Mouse (Mus musculus): ENCODE results near the gene Hsp90ab1. TPM values are rescaled to one million over a fixed set of nuclear protein-coding genes. Genes with fewer than 3 reads are reported as not detected.

Gene Hsp90ab1
- polyA plus RNA-seq, 1 experiment from 2014 or later: 1,593 TPM

DNA sequence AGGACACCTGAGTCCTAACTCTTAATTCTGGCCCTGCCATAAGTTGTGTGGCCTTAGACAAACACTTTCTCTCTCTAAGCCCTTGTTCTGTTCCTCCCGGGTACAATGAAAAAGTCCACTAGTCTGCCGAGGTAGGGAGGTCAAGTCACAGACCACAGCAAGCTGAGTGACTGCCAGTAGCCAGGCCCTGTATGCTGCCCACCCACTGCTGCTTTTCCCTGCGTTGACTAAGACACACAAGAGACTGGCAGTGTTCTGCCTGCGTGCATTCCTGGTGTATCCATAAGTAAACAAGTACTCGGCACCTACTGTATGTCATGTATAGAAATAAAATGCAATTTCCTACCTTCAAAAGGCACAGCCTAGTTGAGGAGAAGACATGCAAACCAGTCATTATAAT is 22.8 kb downstream of the Hsp90ab1 start:
- no peaks in the 10 kb centered on the region for H3K9me3 ChIP-seq
- peak overlapping the region; percentile 86; the same call in 1 of the 2 replicates for H3K4me3 ChIP-seq
- H3K9ac ChIP-seq: peak overlapping the region; percentile 98; the same call in 1 of the 2 replicates
- peaks cover 19% of the 10 kb centered on the region for H3K36me3 ChIP-seq
- peaks cover 41% of the 10 kb centered on the region for H3K4me1 ChIP-seq (replicated peaks)
- 41% methylated on average over 5 of the region's 5 CpGs for WGBS
- peaks cover 45% of the 10 kb centered on the region for H3K27me3 ChIP-seq
- H3K4me2 ChIP-seq: peak overlapping the region; percentile 55
- no peak for ATAC-seq (ENCODE audit: low FRiP score)
- H3K27ac ChIP-seq: peak overlapping the region; percentile 23

GRCm38 (mm10) chr17:45549617-45550181 is 23.4 kb downstream of the Hsp90ab1 start, which contains the start of gene Tmem151b:
Gene Tmem151b (minus strand): TSS chr17:45549677.
- Histone ChIP-seq H3K27me3 (peaks cover 48% of the 10 kb centered on the region), H3K4me1 (replicated peaks) (peaks cover 47% of the 10 kb centered on the region), H3K4me2 (peak within 1 kb of the TSS; percentile 55), H3K27ac (peak within 1 kb of the TSS; percentile 95), H3K36me3 (peaks cover 24% of the 10 kb centered on the region), H3K9me3 (no peaks in the 10 kb centered on the region), H3K9ac (peak within 1 kb of the TSS; percentile 98), H3K4me3 (peak within 1 kb of the TSS; percentile 86)
- WGBS: under 1% methylated on average over 17 of the region's 29 CpGs
- peak; percentile 47 for ATAC-seq (ENCODE audit: low FRiP score)

DNA sequence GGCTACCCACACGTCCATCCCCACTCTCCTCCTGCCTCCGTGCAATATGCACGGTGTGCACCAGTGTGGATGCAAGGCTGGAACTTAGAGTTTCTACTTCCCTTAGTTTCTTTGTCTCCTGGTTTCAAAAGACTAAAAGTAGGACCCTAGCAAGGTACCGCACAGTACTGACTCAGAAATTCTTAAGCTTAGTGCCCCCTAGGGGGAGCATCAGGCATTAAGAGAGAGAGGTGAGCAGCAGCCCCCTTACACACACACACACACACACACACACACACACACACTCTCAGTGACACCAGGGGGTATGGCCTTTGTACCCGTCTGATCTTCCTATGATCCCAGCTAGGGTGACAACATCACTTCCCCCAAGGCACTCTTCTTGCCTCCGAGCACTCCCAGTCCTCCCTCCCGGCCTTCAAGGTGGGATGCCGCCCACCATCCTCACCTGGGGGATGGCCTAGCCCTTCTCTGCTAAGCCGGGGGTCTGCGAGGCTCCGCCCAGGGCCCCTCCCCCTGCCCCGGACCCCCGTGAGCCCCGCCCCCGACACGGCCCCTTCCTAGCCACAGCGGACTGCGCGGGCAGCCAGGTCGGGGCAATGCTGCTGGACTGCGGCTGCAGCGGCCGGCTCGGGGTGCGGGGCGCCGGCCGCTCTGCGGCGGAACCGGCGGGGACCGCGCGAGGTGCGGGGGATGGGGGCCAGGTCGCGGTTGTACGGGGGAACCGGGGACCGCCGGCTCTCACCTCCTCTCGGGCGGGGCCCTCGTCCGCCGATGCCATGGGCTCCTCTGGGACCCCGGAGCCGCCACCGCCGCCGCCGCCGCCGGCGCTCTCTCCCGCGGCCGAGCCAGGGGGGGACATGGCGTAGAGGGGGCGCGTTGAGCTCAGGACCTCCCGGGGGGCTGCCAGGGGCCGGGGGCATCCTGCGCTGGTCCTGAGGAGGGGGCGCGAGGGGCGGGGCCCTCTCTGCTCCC is 24.2 kb downstream of the Hsp90ab1 start:
- Histone ChIP-seq H3K27ac (peak overlapping the region; percentile 95), H3K36me3 (peaks cover 28% of the 10 kb centered on the region), H3K4me2 (peak overlapping the region; percentile 55), H3K4me3 (peak overlapping the region; percentile 86), H3K9me3 (no peaks in the 10 kb centered on the region), H3K27me3 (peaks cover 50% of the 10 kb centered on the region), H3K9ac (peak overlapping the region; percentile 98), H3K4me1 (replicated peaks) (peaks cover 55% of the 10 kb centered on the region)
- peak; percentile 66 for ATAC-seq (ENCODE audit: low FRiP score)
- WGBS: 2% methylated on average over 46 of the region's 68 CpGs

DNA sequence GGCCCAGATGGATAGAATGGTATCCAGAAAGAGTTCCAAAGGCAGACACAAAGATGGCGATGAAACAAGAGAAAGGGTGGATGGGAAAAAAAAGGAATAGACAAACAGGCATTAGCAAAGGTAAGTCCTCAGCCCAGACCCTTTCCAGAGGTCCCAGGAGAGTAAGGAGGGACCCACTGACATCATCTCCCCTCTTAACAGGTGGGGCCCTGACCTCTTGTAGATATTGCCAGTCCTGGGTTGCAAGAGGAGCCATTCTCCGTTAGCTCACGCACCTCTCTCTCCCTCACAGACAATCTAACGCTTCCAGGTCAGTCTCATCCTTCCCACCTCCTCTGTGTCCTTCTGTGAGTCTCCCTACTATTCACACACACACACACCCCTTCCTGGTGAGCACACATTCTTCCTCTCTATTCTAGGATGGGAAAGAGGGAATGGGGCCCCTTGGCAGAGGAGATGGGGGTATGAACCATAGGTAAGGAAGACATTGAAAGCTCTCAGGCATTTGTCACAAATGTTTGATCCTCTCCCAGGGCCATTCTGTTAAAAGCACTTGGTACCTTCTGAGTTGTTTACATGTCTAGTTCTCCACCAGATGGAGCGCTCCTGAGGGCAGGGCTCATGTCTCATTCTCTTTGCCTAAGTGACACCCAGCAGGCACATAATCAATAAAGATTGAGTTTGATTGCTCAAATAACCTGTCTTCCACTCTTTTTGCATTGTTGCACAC is 25.4 kb downstream of the Hsp90ab1 start:
- Histone ChIP-seq H3K4me1 (replicated peaks) (peaks cover 63% of the 10 kb centered on the region), H3K27ac (no peak overlapping the region), H3K9ac (peak overlapping the region; percentile 58; the same call in 1 of the 2 replicates), H3K4me3 (peak overlapping the region; percentile 86), H3K4me2 (peak overlapping the region; percentile 55), H3K36me3 (peaks cover 28% of the 10 kb centered on the region), H3K9me3 (no peaks in the 10 kb centered on the region), H3K27me3 (peaks cover 56% of the 10 kb centered on the region)
- ATAC-seq (ENCODE audit: low FRiP score): no peak
- 78% methylated on average over 5 of the region's 5 CpGs for WGBS

DNA sequence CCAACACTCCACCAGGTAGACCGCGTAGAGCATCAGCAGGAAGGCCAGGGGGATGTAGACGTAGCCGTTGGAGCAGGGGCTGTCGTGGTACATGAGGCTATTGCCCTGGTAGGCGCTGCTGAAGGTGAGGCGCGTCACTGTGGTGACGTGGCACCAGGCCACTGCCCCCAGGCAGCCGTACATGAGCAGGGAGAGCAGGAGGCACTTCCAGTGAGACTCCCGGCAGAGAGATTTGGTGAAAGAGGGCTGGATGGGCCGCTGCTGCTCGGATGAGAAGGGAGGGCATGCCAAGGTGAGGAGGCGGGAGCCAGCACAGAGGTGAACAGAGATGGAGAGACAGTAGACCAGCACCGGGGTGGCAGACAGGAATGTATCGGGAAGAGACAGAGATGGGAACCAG is 26.1 kb downstream of the Hsp90ab1 start:
- Histone ChIP-seq H3K9me3 (no peaks in the 10 kb centered on the region), H3K4me2 (peak overlapping the region; percentile 55), H3K27me3 (peaks cover 60% of the 10 kb centered on the region), H3K36me3 (peaks cover 28% of the 10 kb centered on the region), H3K9ac (0 out of 2 replicates have a peak overlapping the region, but pooled peaks have one; percentile 58), H3K4me3 (0 out of 2 replicates have a peak overlapping the region, but pooled peaks have one; percentile 86), H3K4me1 (replicated peaks) (peaks cover 63% of the 10 kb centered on the region), H3K27ac (no peak overlapping the region)
- WGBS: 67% methylated on average over 16 of the region's 16 CpGs
- ATAC-seq (ENCODE audit: low FRiP score): no peak

DNA sequence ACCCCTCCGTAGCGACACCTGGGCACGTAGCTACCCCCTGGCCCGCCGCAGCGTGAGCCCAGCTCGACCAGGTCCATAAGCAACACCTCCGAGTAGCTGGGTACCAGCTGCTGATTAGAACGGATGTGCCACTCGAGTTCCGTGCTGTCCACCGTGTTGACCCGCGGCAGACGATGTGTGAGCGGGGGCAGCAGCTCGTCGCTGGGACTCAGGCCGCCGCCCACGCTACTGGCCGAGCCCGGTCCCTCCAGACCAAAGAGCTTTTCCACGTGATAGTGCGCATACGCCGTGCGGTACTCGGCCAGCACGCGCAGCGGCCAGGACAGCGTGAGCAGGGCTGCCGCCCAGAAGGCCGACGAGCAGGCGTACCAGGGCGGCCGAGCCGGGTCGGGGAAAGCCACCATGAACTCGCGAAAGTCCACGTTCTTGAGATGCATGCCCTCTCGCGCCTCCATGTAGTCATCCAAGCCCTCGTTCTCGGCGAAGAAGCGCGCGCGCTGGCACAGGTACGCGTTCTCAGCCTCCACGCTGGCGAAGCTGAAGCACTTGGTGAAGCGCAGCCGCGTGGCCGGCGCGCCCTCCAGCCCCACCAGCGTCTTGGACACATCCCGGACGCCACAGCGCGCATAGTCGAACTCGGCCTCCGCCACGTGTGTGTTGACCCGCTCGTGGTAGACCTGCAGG is 27.7 kb downstream of the Hsp90ab1 start:
- peak overlapping the region; percentile 22 for H3K4me3 ChIP-seq
- H3K27me3 ChIP-seq: peaks cover 60% of the 10 kb centered on the region
- peak overlapping the region; percentile 39 for H3K4me2 ChIP-seq
- 6% methylated on average over 74 of the region's 74 CpGs for WGBS
- H3K9me3 ChIP-seq: no peaks in the 10 kb centered on the region
- no peak for ATAC-seq (ENCODE audit: low FRiP score)
- peaks cover 28% of the 10 kb centered on the region for H3K36me3 ChIP-seq
- no peak overlapping the region for H3K27ac ChIP-seq
- H3K9ac ChIP-seq: peak overlapping the region; percentile 59
- H3K4me1 ChIP-seq (replicated peaks): peaks cover 59% of the 10 kb centered on the region

DNA sequence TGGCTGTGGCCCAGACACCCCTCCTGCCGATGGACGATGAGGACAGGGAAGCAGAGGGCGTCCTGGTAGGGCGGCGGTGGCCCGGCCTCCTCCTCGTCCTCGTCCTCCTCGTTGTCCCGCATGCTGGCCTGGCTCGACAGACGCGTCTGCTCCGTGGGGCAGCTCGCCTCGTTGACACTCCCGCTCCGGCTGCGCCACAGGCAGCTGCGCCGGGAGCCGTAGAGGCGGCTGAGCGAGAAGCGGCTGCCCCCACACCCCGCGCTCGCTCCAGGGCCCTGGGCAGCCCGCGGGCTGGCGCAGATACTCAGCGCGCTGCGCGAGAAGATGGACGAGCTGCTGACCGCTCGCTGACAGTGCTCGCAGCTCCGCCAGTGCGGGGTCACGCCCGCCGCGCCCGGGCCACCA is 28.2 kb downstream of the Hsp90ab1 start:
- H3K27me3 ChIP-seq: peaks cover 66% of the 10 kb centered on the region
- peak overlapping the region; percentile 22 for H3K4me3 ChIP-seq
- 5% methylated on average over 45 of the region's 46 CpGs for WGBS
- no peaks in the 10 kb centered on the region for H3K9me3 ChIP-seq
- ATAC-seq (ENCODE audit: low FRiP score): no peak
- H3K9ac ChIP-seq: peak overlapping the region; percentile 59
- H3K36me3 ChIP-seq: peaks cover 28% of the 10 kb centered on the region
- H3K27ac ChIP-seq: no peak overlapping the region
- H3K4me1 ChIP-seq (replicated peaks): peaks cover 54% of the 10 kb centered on the region
- peak overlapping the region; percentile 39 for H3K4me2 ChIP-seq

- Histone ChIP-seq H3K27me3 (peaks cover 72% of the 10 kb centered on the region), H3K9ac (peak overlapping the region; percentile 59), H3K36me3 (peaks cover 28% of the 10 kb centered on the region), H3K9me3 (no peaks in the 10 kb centered on the region), H3K4me2 (peak overlapping the region; percentile 39), H3K27ac (no peak overlapping the region), H3K4me1 (replicated peaks) (peaks cover 52% of the 10 kb centered on the region), H3K4me3 (peak overlapping the region; percentile 22)
- 9% methylated on average over 24 of the region's 24 CpGs for whole genome bisulfite sequencing
- no peak for ATAC-seq (ENCODE audit: low FRiP score)
Measured at GRCm38 (mm10) chr17:45544001-45544872, 28.8 kb downstream of the Hsp90ab1 start.

GRCm38 (mm10) chr17:45543115-45543514 is 30.0 kb downstream of the Hsp90ab1 start:
- Histone ChIP-seq H3K27me3 (peaks cover 81% of the 10 kb centered on the region), H3K4me2 (no peak overlapping the region), H3K9ac (no peak overlapping the region; the same call in 1 of the 2 replicates), H3K9me3 (no peaks in the 10 kb centered on the region), H3K4me1 (replicated peaks) (peaks cover 46% of the 10 kb centered on the region), H3K36me3 (peaks cover 28% of the 10 kb centered on the region), H3K27ac (no peak overlapping the region), H3K4me3 (no peak overlapping the region)
- WGBS: 50% methylated on average over 1 of the region's 1 CpGs
- ATAC-seq (ENCODE audit: low FRiP score): no peak

- H3K4me2 ChIP-seq: no peak overlapping the region
- peaks cover 42% of the 10 kb centered on the region for H3K4me1 ChIP-seq (replicated peaks)
- no peak overlapping the region for H3K27ac ChIP-seq
- peaks cover 81% of the 10 kb centered on the region for H3K27me3 ChIP-seq
- no peak for ATAC-seq (ENCODE audit: low FRiP score)
- no peaks in the 10 kb centered on the region for H3K9me3 ChIP-seq
- 84% methylated on average over 2 of the region's 2 CpGs for WGBS
- no peak overlapping the region for H3K4me3 ChIP-seq
- no peak overlapping the region for H3K9ac ChIP-seq
- H3K36me3 ChIP-seq: peaks cover 28% of the 10 kb centered on the region
Measured at GRCm38 (mm10) chr17:45542705-45543104, 30.4 kb downstream of the Hsp90ab1 start.

DNA sequence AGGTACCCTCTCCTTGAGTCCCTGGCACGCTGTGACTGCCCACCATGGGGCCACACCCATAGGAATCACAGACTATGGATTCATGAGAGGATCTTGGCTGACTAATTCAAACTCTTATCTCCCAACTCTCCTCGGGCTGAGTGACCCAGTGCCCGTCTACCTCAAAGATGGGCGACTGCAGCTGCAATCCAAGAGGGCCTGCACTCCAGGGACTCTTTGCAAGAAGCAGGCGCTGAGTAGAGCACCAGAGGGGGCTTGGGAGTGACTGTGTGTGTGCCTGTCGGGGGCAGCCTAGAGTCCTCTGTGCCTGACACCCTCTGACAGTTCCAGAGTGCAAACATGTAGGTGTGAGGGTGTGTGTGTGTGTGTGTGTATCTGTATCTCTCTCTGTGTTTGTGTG is 30.9 kb downstream of the Hsp90ab1 start:
- H3K4me3 ChIP-seq: no peak overlapping the region

More for the DNA sequence above, 30.9 kb downstream of the Hsp90ab1 start:
- Histone ChIP-seq H3K27me3 (peaks cover 79% of the 10 kb centered on the region), H3K4me2 (no peak overlapping the region), H3K9me3 (no peaks in the 10 kb centered on the region), H3K9ac (no peak overlapping the region), H3K36me3 (peaks cover 26% of the 10 kb centered on the region), H3K27ac (no peak overlapping the region), H3K4me1 (replicated peaks) (peaks cover 37% of the 10 kb centered on the region)
- WGBS: 39% methylated on average over 6 of the region's 6 CpGs
- ATAC-seq (ENCODE audit: low FRiP score): no peak; the same call in 1 of the 2 replicates
